Mouse (Mus musculus): ENCODE measurements at regions not wholly inside any gene's neighbourhood (a gene's known extent, or its start where the extent isn't known, plus 50 kb on each side); places are given as distances from the start of the nearest gene placed in this dataset.

- no peak for DNase-seq (ENCODE audit: low spot score in 2 of 2)
Measured at GRCm38 (mm10) chr3:136611682-136612081, 58.2 kb upstream of the Ppp3ca start.

- DNase-seq (ENCODE audit: low spot score in 2 of 2), result no peak
Measured at GRCm38 (mm10) chr3:136610556-136610924, 59.4 kb upstream of the Ppp3ca start.

- DNase-seq (ENCODE audit: low spot score in 2 of 2), result no peak
Measured at GRCm38 (mm10) chr3:136609855-136610555, 59.9 kb upstream of the Ppp3ca start.

- no peak for DNase-seq (ENCODE audit: low spot score in 2 of 2)
Measured at GRCm38 (mm10) chr3:136601706-136602105, 68.2 kb upstream of the Ppp3ca start.

GRCm38 (mm10) chr3:136583937-136584336 lies 86.0 kb upstream of the Ppp3ca start:
- no peak for DNase-seq (ENCODE audit: low spot score in 2 of 2)

- DNase-seq (ENCODE audit: low spot score in 2 of 2), result no peak
Measured at GRCm38 (mm10) chr3:136578016-136578415, 91.9 kb upstream of the Ppp3ca start.

- no peak for DNase-seq (ENCODE audit: low spot score in 2 of 2)
Measured at GRCm38 (mm10) chr3:136570517-136570916, 99.4 kb upstream of the Ppp3ca start.

- no peak for DNase-seq (ENCODE audit: low spot score in 2 of 2)
Measured at GRCm38 (mm10) chr3:136556488-136556887, 113.4 kb upstream of the Ppp3ca start.

GRCm38 (mm10) chr3:136549471-136549870 lies 120.5 kb upstream of the Ppp3ca start:
- no peak for DNase-seq (ENCODE audit: low spot score in 2 of 2)

- no peak for DNase-seq (ENCODE audit: low spot score in 2 of 2)
Measured at GRCm38 (mm10) chr3:136531604-136532003, 138.3 kb upstream of the Ppp3ca start.

- DNase-seq (ENCODE audit: low spot score in 2 of 2), result no peak
Measured at GRCm38 (mm10) chr3:136508575-136508974, 161.3 kb upstream of the Ppp3ca start.

GRCm38 (mm10) chr3:136507070-136507469 lies 162.9 kb upstream of the Ppp3ca start:
- no peak for DNase-seq (ENCODE audit: low spot score in 2 of 2)

- no peak for DNase-seq (ENCODE audit: low spot score in 2 of 2)
Measured at GRCm38 (mm10) chr3:136494831-136495230, 169.0 kb upstream of the Bank1 start.

- DNase-seq (ENCODE audit: low spot score in 2 of 2), result no peak
Measured at GRCm38 (mm10) chr3:136491683-136492082, 165.8 kb upstream of the Bank1 start.

GRCm38 (mm10) chr3:136471693-136472092 lies 145.8 kb upstream of the Bank1 start:
- DNase-seq (ENCODE audit: low spot score in 2 of 2), result no peak

- no peak for DNase-seq (ENCODE audit: low spot score in 2 of 2)
Measured at GRCm38 (mm10) chr3:136462747-136463146, 136.9 kb upstream of the Bank1 start.

GRCm38 (mm10) chr3:136456471-136457117 lies 130.7 kb upstream of the Bank1 start:
- DNase-seq (ENCODE audit: low spot score in 2 of 2), result peak; percentile 23 to 28

- DNase-seq (ENCODE audit: low spot score in 2 of 2), result no peak
Measured at GRCm38 (mm10) chr3:136455651-136456470, 130.0 kb upstream of the Bank1 start.

GRCm38 (mm10) chr3:136454967-136455366 lies 129.1 kb upstream of the Bank1 start:
- DNase-seq (ENCODE audit: low spot score in 2 of 2), result no peak

GRCm38 (mm10) chr3:136450986-136451774 lies 125.3 kb upstream of the Bank1 start:
- DNase-seq (ENCODE audit: low spot score in 2 of 2), result no peak

- no peak for DNase-seq (ENCODE audit: low spot score in 2 of 2)
Measured at GRCm38 (mm10) chr3:136450361-136450895, 124.6 kb upstream of the Bank1 start.

Measured in layer of hippocampus, adult 8-10 months (tissue).